Mouse (Mus musculus) limb, embryonic 12.5 days (tissue): Measurements from ENCODE around the gene Rbpjl. TPM values are rescaled to one million over a fixed set of nuclear protein-coding genes. Genes with fewer than 3 reads are reported as not detected.

ENCODE experiments used
- ATAC-seq: fragments of 200-750 bp; cut with Nextera tagmentation; 2 replicates; pipeline ENCODE4 v1.8.0; 2017; ENCODE audit warnings: low read depth, moderate TSS enrichment; ENCODE audit not compliant: insufficient number of reproducible peaks, insufficient read depth, low FRiP score, low TSS enrichment
- H3K27ac ChIP-seq: fragments of 300-500 bp; sonication (generic); 2 replicates; pipeline ENCODE4 v1.5.1; 2016; ENCODE audit warnings: mild to moderate bottlenecking, moderate library complexity
- H3K27me3 ChIP-seq: fragments of 300-500 bp; sonication (generic); 2 replicates; pipeline ENCODE4 v1.6.1; 2016; ENCODE audit warnings: mild to moderate bottlenecking, moderate library complexity
- H3K36me3 ChIP-seq: fragments of 300-500 bp; sonication (generic); 2 replicates; pipeline ENCODE4 v1.6.1; 2016; ENCODE audit warnings: mild to moderate bottlenecking, moderate library complexity
- H3K4me1 ChIP-seq: fragments of 300-500 bp; sonication (generic); replicated peaks from 2 replicates; pipeline ENCODE4 v1.6.1; 2016
- H3K4me2 ChIP-seq: fragments of 300-500 bp; sonication (generic); 2 replicates; pipeline ENCODE4 v1.6.1; 2016; ENCODE audit warnings: mild to moderate bottlenecking, moderate library complexity
- H3K4me3 ChIP-seq: fragments of 300-500 bp; sonication (generic); replicated peaks from 2 replicates; pipeline ENCODE4 v1.5.1; 2016; ENCODE audit warnings: mild to moderate bottlenecking
- H3K9ac ChIP-seq: fragments of 300-500 bp; sonication (generic); replicated peaks from 2 replicates; pipeline ENCODE4 v1.6.1; 2016; ENCODE audit warnings: mild to moderate bottlenecking, moderate library complexity
- H3K9me3 ChIP-seq: fragments of 300-500 bp; sonication (generic); 2 replicates; pipeline ENCODE4 v1.6.1; 2016; ENCODE audit warnings: mild to moderate bottlenecking, moderate library complexity
- WGBS: fragments of 180-500 bp; shearing (Covaris S2); methylation state at CpG from one replicate; pipeline ENCODE4 v1.1.7; 2016; 5-methylcytosine and 5-hydroxymethylcytosine counted together
- polyA plus RNA-seq: library from polyadenylated mRNA; unstranded; fragments of >200 nt; fragmentation: Nextera tagmentation; extraction: Ambion mirVana; gene quantifications from 2 replicates; pipeline ENCODE4 v1.2.1, GENCODE M21; 2016

Gene Rbpjl
- polyA plus RNA-seq, 1 experiment from 2014 or later: 0.40 TPM

DNA sequence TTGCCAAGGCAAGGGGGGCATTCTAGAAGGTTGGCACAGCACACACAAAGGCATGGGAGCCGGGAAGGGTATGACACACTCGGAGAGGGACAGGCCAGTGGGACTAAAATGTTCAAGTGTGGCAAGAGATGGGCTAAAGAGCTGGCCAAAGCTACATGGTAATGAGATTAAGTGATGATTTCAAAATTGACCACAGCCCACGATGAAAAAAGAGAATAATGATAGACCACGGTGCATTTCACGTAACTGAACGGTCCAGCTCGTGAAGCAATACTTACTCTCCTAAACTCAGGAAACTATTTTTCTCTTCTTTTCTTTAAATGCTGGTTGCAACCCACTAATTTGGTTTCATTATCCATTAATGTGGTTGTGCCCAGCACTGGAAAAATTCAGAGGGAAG lies 6.9 kb upstream of the Rbpjl start:
- H3K9ac ChIP-seq: no peak overlapping the region
- no peak overlapping the region for H3K27ac ChIP-seq
- H3K36me3 ChIP-seq: peaks cover 35% of the 10 kb centered on the region
- ATAC-seq: no peak
- H3K9me3 ChIP-seq: peaks cover 19% of the 10 kb centered on the region
- H3K4me2 ChIP-seq: no peak overlapping the region
- H3K4me3 ChIP-seq: no peak overlapping the region
- 89% methylated on average over 7 of the region's 7 CpGs for WGBS
- peaks cover 7% of the 10 kb centered on the region for H3K4me1 ChIP-seq
- peaks cover 42% of the 10 kb centered on the region for H3K27me3 ChIP-seq

DNA sequence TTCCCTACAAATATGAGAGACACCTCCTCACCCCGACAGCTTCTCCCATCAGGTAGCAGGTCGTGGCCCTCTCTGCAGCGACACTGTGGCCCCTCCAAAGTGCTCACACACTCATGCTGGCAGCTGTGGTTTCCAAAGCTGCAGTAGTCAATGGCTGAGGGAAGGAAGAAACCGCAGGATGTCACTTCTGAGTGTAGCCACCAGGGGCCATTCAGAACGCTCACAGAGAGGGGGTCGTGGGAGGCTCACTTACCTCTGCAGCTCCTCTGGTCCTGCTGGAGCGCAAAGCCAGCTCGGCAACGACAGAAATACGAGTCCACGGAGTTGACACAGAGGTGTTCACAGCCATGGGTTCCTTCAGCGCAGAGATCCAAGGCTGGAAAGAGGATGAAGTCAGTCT lies 6.0 kb upstream of the Rbpjl start:
- ATAC-seq: no peak
- Histone ChIP-seq H3K27ac (no peak overlapping the region), H3K27me3 (peaks cover 50% of the 10 kb centered on the region), H3K36me3 (peaks cover 28% of the 10 kb centered on the region), H3K4me3 (no peak overlapping the region), H3K9me3 (peaks cover 19% of the 10 kb centered on the region), H3K4me2 (no peak overlapping the region), H3K4me1 (peaks cover 7% of the 10 kb centered on the region), H3K9ac (no peak overlapping the region)
- 77% methylated on average over 12 of the region's 12 CpGs for WGBS

DNA sequence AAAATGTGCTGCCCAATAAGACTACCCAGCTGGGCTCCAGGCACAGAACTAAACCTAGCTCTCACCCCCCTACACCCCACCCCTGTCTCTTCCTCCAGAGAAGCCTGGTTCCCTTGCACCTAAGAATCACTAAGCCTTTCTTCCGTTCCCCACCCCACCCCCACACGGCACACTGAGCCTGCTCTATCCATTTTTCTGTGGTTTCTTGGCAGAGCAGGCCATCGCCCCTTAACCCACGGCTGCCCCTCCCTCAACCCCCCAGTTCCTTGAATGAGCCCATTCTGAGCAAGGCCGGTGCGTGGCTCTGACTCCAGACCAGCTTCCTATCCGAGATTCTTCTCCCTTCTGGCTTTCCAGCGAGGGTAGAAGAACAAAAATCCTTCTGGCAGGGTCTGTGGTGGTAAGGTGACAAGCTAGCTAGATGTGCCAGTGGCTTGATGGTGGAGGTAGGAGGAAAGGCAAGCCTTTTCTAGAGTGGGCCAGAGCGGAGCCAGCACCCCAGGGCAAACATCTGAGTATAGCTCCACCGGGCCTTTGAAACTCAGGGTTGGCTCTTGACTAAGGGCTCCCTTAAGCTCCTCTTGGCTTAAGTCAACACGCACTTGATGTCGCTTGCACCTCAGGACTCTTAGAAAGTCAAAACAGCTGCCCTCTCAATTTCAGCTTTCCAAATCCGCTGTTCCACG lies 598 bp downstream of the Rbpjl start:
- H3K4me1 ChIP-seq: peaks cover 40% of the 10 kb centered on the region
- WGBS: 5% methylated on average over 14 of the region's 14 CpGs

DNA sequence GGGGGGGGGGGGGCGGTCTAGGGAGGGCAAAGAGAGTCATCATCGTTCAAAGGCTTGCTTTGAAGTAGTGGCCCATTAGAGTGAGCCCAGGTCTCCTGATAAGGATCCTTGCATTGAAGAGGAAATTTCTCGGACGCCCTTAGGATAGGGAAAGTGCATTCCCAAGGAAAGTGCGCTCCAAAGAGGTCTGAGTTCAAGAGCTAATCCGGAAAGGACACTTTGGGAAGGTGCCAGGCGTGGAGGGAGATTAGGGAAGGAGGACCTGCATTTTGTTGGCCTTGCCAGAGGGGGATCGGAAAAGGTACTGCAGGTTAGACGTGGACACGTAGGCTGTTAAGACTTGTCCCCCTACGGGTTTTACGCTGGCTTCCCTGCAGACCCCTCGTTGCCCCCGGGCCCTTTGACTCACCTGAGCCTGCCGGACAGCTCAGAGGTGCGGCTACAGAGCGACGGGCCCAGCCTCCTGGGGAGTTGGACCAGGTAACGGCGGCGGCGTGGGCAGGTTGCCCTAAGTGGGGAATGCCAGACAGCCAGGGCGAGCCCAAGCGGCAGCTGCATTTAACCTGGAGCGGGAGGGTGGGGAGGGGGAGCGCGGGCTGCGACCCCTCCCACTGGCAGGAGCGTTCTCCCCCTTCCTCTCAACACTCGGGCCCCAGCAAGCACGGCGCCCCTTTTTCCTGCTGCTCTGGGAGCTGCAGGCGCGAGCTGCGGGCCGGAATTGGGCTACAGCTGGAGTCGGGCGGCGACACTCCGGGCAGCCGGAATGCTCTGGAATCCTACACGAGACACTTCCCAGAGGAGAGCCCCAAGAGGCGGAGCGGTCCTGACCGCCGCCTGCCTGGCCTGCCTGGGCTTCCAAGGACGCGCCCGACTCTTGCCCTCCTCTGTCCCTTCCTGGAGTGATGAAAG lies 1.4 kb downstream of the Rbpjl start:
- no peak for ATAC-seq
- H3K4me3 ChIP-seq: peak overlapping the region; percentile 46
- 0 out of 2 replicates have a peak, but pooled peaks cover 5% of the 10 kb centered on the region for H3K9me3 ChIP-seq
- H3K9ac ChIP-seq: peak overlapping the region; percentile 57
- peaks cover 98% of the 10 kb centered on the region for H3K27me3 ChIP-seq
- H3K4me2 ChIP-seq: peak overlapping the region; percentile 72
- peaks cover 3% of the 10 kb centered on the region; the same call in 1 of the 2 replicates for H3K36me3 ChIP-seq
- under 1% methylated on average over 49 of the region's 49 CpGs for WGBS
- peak overlapping the region; percentile 70 for H3K27ac ChIP-seq
- H3K4me1 ChIP-seq: peaks cover 40% of the 10 kb centered on the region

More for the DNA sequence above, 598 bp downstream of the Rbpjl start:
- Histone ChIP-seq H3K9me3 (0 out of 2 replicates have a peak, but pooled peaks cover 5% of the 10 kb centered on the region), H3K4me3 (peak overlapping the region; percentile 46), H3K27ac (peak overlapping the region; percentile 70), H3K4me2 (peak overlapping the region; percentile 72), H3K36me3 (peaks cover 3% of the 10 kb centered on the region; the same call in 1 of the 2 replicates), H3K27me3 (peaks cover 98% of the 10 kb centered on the region), H3K9ac (peak overlapping the region; percentile 57)
- peak; percentile 44; the same call in 1 of the 2 replicates for ATAC-seq

DNA sequence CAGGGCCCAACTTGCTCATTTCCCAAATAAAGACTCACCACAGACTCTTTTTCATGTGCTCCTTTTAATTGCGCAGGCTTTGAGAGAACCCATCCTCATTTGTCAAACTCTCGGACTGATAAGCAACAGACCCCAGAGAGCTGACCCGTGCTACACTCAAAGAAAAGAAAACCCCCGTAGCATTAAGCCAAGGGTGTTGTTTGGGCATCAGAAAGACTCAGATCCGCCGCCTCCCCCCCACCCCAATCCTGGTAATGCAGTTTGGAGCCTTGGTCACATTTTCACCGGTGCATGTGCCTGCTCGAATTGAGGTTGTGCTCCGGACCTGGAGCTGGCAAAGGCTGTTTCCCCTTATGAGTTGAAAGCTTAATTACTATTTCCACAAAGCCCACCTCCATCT lies 2.1 kb downstream of the Rbpjl start, which contains the start of gene Matn4:
Gene Matn4, minus strand, starts transcription at position 101 of the 400 bp plus-strand sequence.
- H3K4me3 ChIP-seq: peak within 1 kb of the TSS; percentile 46
- peak within 1 kb of the TSS; percentile 70 for H3K27ac ChIP-seq
- H3K9me3 ChIP-seq: 0 out of 2 replicates have a peak, but pooled peaks cover 2% of the 10 kb centered on the region
- H3K27me3 ChIP-seq: peaks cover 98% of the 10 kb centered on the region
- H3K9ac ChIP-seq: peak within 1 kb of the TSS; percentile 57
- ATAC-seq: no peak
- peaks cover 40% of the 10 kb centered on the region for H3K4me1 ChIP-seq
- WGBS: 4% methylated on average over 9 of the region's 9 CpGs
- H3K36me3 ChIP-seq: no peaks in the 10 kb centered on the region
- peak within 1 kb of the TSS; percentile 72 for H3K4me2 ChIP-seq

DNA sequence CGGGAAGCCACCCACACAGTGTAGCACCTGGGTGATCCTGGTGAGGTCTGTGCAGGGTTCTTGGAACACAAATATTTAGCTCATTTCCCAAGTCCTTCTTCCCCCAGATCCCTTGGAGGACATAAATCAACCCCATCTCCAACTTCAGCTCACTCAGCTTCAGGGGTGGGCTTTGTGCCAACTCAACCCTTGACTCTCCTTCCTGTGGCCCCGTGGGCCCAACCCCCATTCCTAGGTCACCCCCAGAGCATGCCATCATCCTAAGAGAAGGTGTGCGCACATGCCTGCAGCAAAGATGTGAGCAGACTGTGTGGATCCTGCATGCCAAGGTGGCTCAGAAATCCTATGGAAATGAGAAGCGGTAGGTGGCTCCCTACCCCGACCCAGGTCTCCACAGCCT lies 2.6 kb downstream of the Rbpjl start:
- H3K4me2 ChIP-seq: peak overlapping the region; percentile 72

DNA sequence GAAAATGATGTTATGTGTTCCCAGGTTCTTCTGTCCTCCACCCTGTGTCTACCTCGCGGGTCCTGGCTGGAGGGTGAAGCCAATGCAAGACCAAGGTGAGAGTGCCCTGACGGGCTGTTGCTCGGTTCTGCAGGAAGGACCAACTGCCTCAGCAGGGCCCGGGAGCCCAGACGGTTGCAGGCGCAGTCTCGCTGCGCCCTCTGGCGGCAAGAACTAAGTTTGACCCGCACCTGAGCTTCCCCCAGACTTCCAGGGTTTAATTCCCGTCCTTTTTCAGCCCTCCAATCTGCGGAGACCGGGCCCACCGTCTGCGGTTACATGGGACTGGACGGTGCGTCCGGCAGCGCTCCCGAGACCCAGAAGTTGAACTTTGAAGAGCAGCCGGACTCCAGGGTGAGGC lies 4.8 kb downstream of the Rbpjl start:
- no peak overlapping the region for H3K4me3 ChIP-seq
- H3K9ac ChIP-seq: no peak overlapping the region
- ATAC-seq: no peak
- H3K36me3 ChIP-seq: no peaks in the 10 kb centered on the region
- H3K27ac ChIP-seq: no peak overlapping the region
- no peaks in the 10 kb centered on the region; the same call in 1 of the 2 replicates for H3K9me3 ChIP-seq
- H3K4me2 ChIP-seq: no peak overlapping the region
- H3K27me3 ChIP-seq: peaks cover 90% of the 10 kb centered on the region
- H3K4me1 ChIP-seq: peaks cover 33% of the 10 kb centered on the region
- WGBS: 2% methylated on average over 22 of the region's 22 CpGs

More for the DNA sequence above, 2.6 kb downstream of the Rbpjl start:
- Histone ChIP-seq H3K27me3 (peaks cover 98% of the 10 kb centered on the region), H3K36me3 (no peaks in the 10 kb centered on the region), H3K9me3 (no peaks in the 10 kb centered on the region), H3K27ac (peak overlapping the region; percentile 70; the same call in 1 of the 2 replicates), H3K4me1 (peaks cover 37% of the 10 kb centered on the region), H3K4me3 (peak overlapping the region; percentile 11; the same call in 1 of the 2 replicates), H3K9ac (no peak overlapping the region; the same call in 1 of the 2 replicates)
- no peak for ATAC-seq
- WGBS: 41% methylated on average over 5 of the region's 5 CpGs

DNA sequence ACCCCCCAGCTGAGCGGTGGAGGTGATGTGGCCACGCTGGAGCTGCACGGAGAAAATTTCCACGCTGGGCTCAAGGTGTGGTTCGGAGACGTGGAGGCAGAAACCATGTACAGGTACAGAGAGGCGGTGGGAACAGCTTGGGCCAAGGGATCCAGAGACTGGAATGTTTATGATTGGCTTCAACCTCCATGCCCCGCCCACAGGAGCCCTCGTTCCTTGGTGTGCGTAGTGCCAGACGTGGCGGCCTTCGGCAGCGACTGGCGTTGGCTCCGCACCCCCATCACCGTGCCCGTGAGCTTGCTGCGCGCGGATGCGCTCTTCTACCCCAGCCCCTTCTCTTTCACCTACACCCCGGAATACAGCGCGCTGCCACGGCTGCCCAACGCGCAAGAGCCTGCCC lies 11.2 kb downstream of the Rbpjl start:
- 0 out of 2 replicates have a peak, but pooled peaks have one; percentile 7 for ATAC-seq
- peak overlapping the region; percentile 22 for H3K4me3 ChIP-seq
- WGBS: 22% methylated on average over 28 of the region's 28 CpGs
- no peak overlapping the region for H3K27ac ChIP-seq
- H3K4me2 ChIP-seq: peak overlapping the region; percentile 52
- H3K36me3 ChIP-seq: no peaks in the 10 kb centered on the region
- H3K9ac ChIP-seq: peak overlapping the region; percentile 31
- H3K27me3 ChIP-seq: peaks cover 47% of the 10 kb centered on the region
- no peaks in the 10 kb centered on the region; the same call in 1 of the 2 replicates for H3K9me3 ChIP-seq
- peaks cover 21% of the 10 kb centered on the region for H3K4me1 ChIP-seq

DNA sequence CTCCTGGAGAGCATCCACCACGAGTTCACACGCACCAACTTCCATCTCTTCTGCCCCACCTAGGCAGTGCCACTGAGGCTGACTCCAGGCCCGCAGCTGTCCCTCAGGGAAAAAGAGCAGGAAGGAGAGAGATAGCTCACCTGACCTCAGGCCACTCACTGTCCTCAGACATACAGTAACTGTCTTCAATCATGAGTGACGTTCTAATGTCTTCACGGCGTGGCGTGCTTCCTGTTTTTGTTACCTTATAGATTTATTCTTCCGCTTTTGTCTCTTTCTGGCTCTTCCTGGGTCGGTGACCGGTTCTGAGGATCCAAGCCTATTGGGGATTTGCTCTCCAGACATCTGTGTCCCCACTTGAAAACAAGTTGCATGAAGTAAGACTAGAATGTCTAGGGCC lies 11.6 kb downstream of the Rbpjl start:
- Histone ChIP-seq H3K36me3 (no peaks in the 10 kb centered on the region), H3K4me2 (peak overlapping the region; percentile 52), H3K27me3 (peaks cover 43% of the 10 kb centered on the region), H3K9me3 (no peaks in the 10 kb centered on the region; the same call in 1 of the 2 replicates), H3K4me3 (peak overlapping the region; percentile 22), H3K27ac (no peak overlapping the region), H3K4me1 (peaks cover 25% of the 10 kb centered on the region), H3K9ac (peak overlapping the region; percentile 31)
- WGBS: 75% methylated on average over 10 of the region's 10 CpGs
- ATAC-seq: peak; percentile 2; the same call in 1 of the 2 replicates

DNA sequence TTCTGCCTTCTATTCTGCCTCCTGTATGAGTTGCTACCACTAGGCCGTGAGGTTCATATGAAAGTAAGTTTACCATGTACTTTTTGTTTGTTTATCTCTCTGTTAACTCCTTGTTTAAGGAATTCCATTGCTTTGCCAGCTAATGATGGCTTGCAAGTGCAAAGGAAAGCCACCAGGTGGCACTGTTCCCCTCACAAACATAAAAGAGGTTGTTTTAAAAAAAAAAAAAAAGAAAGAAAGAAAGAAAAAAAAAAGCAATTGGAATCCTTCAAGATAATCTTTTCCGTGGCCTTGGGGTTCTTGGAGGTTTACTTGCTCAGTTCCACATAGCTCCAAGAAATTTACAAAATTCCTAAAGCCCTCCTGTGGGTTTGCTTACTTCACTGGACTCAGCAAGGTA lies 14.3 kb downstream of the Rbpjl start:
- no peaks in the 10 kb centered on the region; the same call in 1 of the 2 replicates for H3K9me3 ChIP-seq
- peaks cover 29% of the 10 kb centered on the region for H3K4me1 ChIP-seq
- no peak overlapping the region for H3K4me2 ChIP-seq
- no peak overlapping the region for H3K27ac ChIP-seq
- no peaks in the 10 kb centered on the region for H3K36me3 ChIP-seq
- WGBS: 7% methylated on average over 2 of the region's 2 CpGs
- H3K4me3 ChIP-seq: no peak overlapping the region
- H3K27me3 ChIP-seq: peaks cover 27% of the 10 kb centered on the region
- ATAC-seq: no peak
- H3K9ac ChIP-seq: no peak overlapping the region
